Mouse (Mus musculus): ENCODE measurements around the gene Fam129a.

DNA sequence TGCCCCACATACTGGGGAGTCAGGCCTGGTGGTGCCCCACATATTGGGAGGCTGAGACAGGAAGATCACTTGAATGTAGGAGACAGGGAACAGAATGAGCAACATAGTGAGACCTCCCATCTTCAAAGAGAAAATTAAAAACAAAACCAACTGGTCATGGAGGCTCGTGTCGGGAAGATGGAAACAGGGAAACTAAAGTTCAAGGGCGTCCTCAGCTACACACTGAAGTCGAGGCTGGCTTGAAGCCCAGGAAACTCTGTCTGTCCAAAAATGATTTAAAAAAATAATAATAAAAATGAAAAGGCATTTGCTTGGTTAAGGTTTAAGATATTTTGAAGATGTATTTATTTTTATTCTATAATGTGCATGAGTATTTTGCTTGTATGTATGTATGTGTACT is 152.8 kb downstream of the Fam129a start:
- TF ChIP-seq CTCF (IDR thresholded peaks at IDR 0.05; ENCODE audit: low read depth, low read length) (no peak), POLR2A (IDR thresholded peaks at IDR 0.05; ENCODE audit: insufficient read depth, low read length) (no peak), EP300 (IDR thresholded peaks at IDR 0.05; ENCODE audit: insufficient read depth, low read depth, low read length) (no peak)

Data from ES-Bruce4 (cell line).